Mouse (Mus musculus) liver, postnatal 0 days (tissue): ENCODE results near the gene Gm42715.

Source experiments
- CTCF ChIP-seq: sonication (generic); IDR thresholded peaks from 2 replicates; pipeline ENCODE4 v1.5.1; 2016; ENCODE audit warnings: antibody characterized with exemption, low read depth
- EP300 ChIP-seq: IDR thresholded peaks from 2 replicates; pipeline ENCODE4 v1.6.1; 2016; ENCODE audit warnings: antibody characterized with exemption, low read depth, mild to moderate bottlenecking

- TF ChIP-seq CTCF: no peak
- no peak for TF ChIP-seq EP300
These were observed 71.7 kb downstream of the Gm42715 start for GRCm38 (mm10) chr7:127591108-127591507.
